Mouse (Mus musculus): ENCODE data around the gene Lgals7. TPM values are rescaled to one million over a fixed set of nuclear protein-coding genes. Genes with fewer than 3 reads are reported as not detected.
A peak's percentile ranks its signal among the peaks of the same experiment; 100 is the strongest.

Lgals7 gene
- polyA plus RNA-seq, 1 experiment from 2014 or later = 4.7 TPM

- peaks cover 38% of the 10 kb centered on the region for H3K27me3 ChIP-seq
- H3K4me3 ChIP-seq = no peak overlapping the region
- H3K27ac ChIP-seq (replicated peaks) = no peak overlapping the region
- WGBS = 25% methylated on average over 14 of the region's 14 CpGs
- H3K4me2 ChIP-seq = no peak overlapping the region
- no peak for ATAC-seq (ENCODE audit: low FRiP score, low read depth)
- H3K9ac ChIP-seq = no peak overlapping the region
- H3K4me1 ChIP-seq (replicated peaks) = peaks cover 10% of the 10 kb centered on the region
- H3K9me3 ChIP-seq = no peaks in the 10 kb centered on the region
- H3K36me3 ChIP-seq = no peaks in the 10 kb centered on the region
Measured at GRCm38 (mm10) chr7:28886486-28886885, 22.8 kb downstream of the Lgals7 start.

DNA sequence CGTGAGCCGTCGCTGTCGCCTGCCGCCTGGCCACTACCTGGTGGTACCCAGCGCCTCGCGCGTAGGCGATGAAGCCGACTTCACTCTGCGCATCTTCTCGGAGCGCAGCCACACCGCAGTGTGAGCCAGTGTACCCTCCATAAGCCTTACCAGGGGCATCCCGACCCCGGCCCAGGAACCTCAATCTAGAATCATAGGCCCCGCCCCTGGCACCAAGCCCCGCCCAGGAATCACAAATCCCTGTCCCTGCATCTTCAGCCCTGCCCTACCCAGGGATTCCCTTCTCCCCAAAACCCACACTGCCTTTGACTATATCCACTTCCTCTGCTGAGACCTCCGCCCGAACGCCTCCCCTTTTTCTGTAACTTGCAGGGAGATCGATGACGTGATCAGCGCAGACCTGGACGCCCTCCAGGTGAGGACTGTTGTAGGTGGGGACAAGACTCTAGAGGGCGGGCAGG, 25.1 kb downstream of the Lgals7 start:
- Histone ChIP-seq H3K4me1 (replicated peaks) (peaks cover 10% of the 10 kb centered on the region), H3K9ac (peak overlapping the region; percentile 40), H3K27ac (replicated peaks) (no peak overlapping the region), H3K27me3 (peaks cover 38% of the 10 kb centered on the region), H3K4me3 (peak overlapping the region; percentile 37), H3K4me2 (peak overlapping the region; percentile 55), H3K36me3 (peaks cover 19% of the 10 kb centered on the region), H3K9me3 (no peaks in the 10 kb centered on the region)
- peak; percentile 47; the same call in 1 of the 2 replicates for ATAC-seq (ENCODE audit: low FRiP score, low read depth)
- WGBS = 5% methylated on average over 27 of the region's 27 CpGs

DNA sequence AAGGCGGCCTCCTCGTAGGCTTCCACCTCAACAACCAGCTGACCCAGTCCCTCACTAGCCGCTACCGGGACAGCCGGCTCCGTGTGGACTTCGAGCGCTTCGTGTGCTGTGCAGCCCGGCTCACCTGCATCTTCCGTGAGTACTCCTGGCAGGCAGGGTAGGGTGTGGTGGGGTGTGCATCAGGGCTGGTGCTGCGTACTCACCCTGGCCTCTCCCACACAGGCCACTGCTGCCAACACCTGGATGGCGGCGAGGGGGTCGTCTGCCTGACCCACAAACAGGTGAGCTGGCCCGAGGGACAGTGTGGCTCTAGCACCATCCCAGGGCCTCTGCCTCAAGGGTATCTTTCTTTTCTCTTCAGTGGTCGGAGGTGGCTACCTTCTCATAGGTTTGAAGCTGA, 28.9 kb downstream of the Lgals7 start:
- Histone ChIP-seq H3K4me1 (replicated peaks) (peaks cover 10% of the 10 kb centered on the region), H3K9ac (no peak overlapping the region), H3K9me3 (no peaks in the 10 kb centered on the region), H3K27me3 (peaks cover 30% of the 10 kb centered on the region), H3K4me2 (no peak overlapping the region), H3K4me3 (no peak overlapping the region), H3K27ac (replicated peaks) (no peak overlapping the region), H3K36me3 (peaks cover 58% of the 10 kb centered on the region)
- WGBS = 97% methylated on average over 17 of the region's 17 CpGs
- no peak for ATAC-seq (ENCODE audit: low FRiP score, low read depth)

GRCm38 (mm10) chr7:28893643-28894265, 30.1 kb downstream of the Lgals7 start:
- H3K36me3 ChIP-seq = peaks cover 69% of the 10 kb centered on the region
- no peak overlapping the region for H3K4me2 ChIP-seq
- WGBS = 52% methylated on average over 7 of the region's 7 CpGs
- H3K9me3 ChIP-seq = no peaks in the 10 kb centered on the region
- ATAC-seq (ENCODE audit: low FRiP score, low read depth) = peak; percentile 28; the same call in 1 of the 2 replicates
- no peak overlapping the region for H3K4me3 ChIP-seq
- H3K4me1 ChIP-seq (replicated peaks) = peaks cover 5% of the 10 kb centered on the region
- H3K27ac ChIP-seq (replicated peaks) = no peak overlapping the region
- H3K9ac ChIP-seq = no peak overlapping the region
- peaks cover 19% of the 10 kb centered on the region for H3K27me3 ChIP-seq

DNA sequence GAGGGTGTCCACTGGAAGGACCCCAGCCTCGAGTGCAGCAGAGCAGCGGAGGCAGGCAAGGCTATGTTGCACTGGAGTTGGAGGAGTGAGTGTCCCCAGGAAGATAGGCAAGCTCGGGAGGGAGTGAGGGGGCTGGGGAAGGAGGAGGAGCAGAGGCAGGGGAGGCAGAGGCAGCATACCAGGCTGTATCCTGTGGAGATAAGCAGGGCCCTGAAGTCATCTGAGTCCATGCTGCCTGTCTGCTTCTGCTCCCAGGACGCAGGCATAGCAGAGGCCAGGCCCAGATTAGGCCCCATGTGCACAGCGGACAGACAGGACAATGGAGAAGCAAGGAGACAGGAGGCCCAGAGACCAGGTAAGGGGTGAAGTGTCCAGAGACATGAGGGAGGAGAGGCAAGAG, 31.3 kb downstream of the Lgals7 start:
- Histone ChIP-seq H3K4me2 (no peak overlapping the region), H3K9ac (no peak overlapping the region), H3K36me3 (peaks cover 79% of the 10 kb centered on the region), H3K27ac (replicated peaks) (no peak overlapping the region), H3K4me1 (replicated peaks) (no peaks in the 10 kb centered on the region), H3K27me3 (peaks cover 8% of the 10 kb centered on the region), H3K9me3 (no peaks in the 10 kb centered on the region), H3K4me3 (no peak overlapping the region)
- ATAC-seq (ENCODE audit: low FRiP score, low read depth) = no peak
- WGBS = 59% methylated on average over 5 of the region's 5 CpGs

- H3K9ac ChIP-seq = no peak overlapping the region
- no peaks in the 10 kb centered on the region for H3K27me3 ChIP-seq
- H3K36me3 ChIP-seq = peaks cover 95% of the 10 kb centered on the region
- 95% methylated on average over 6 of the region's 6 CpGs for WGBS
- no peaks in the 10 kb centered on the region for H3K4me1 ChIP-seq (replicated peaks)
- no peak overlapping the region for H3K4me3 ChIP-seq
- no peak overlapping the region for H3K4me2 ChIP-seq
- H3K9me3 ChIP-seq = no peaks in the 10 kb centered on the region
- ATAC-seq (ENCODE audit: low FRiP score, low read depth) = no peak
- no peak overlapping the region for H3K27ac ChIP-seq (replicated peaks)
Measured at GRCm38 (mm10) chr7:28897661-28898060, 34.0 kb downstream of the Lgals7 start.

DNA sequence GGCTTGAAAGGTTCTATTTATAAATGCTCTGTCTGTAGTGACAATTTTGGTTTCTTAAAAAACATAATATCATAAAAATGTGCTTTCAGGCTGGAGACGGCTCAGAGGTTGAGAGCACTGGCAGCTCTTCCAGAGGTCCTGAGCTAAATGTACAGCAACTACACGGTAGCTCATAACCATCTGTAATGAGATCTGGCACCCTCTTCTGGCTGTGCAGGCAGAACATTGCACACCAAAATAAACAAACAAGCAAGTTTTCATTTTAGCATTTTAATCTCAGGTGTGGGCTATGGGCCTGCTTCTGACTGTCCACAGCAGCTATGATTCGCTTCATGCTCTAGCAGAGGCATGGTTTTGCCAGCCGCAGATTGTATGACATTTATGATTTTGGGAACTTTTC, 36.3 kb downstream of the Lgals7 start:
- H3K4me2 ChIP-seq = no peak overlapping the region
- H3K27me3 ChIP-seq = no peaks in the 10 kb centered on the region
- H3K9me3 ChIP-seq = no peaks in the 10 kb centered on the region
- no peak overlapping the region for H3K27ac ChIP-seq (replicated peaks)
- H3K36me3 ChIP-seq = peaks cover 97% of the 10 kb centered on the region
- no peaks in the 10 kb centered on the region for H3K4me1 ChIP-seq (replicated peaks)
- H3K4me3 ChIP-seq = no peak overlapping the region
- ATAC-seq (ENCODE audit: low FRiP score, low read depth) = no peak
- no peak overlapping the region for H3K9ac ChIP-seq
- WGBS = 87% methylated on average over 4 of the region's 4 CpGs

- H3K27me3 ChIP-seq = no peaks in the 10 kb centered on the region
- H3K4me3 ChIP-seq = no peak overlapping the region
- H3K36me3 ChIP-seq = peaks cover 97% of the 10 kb centered on the region
- no peak overlapping the region for H3K4me2 ChIP-seq
- no peaks in the 10 kb centered on the region for H3K9me3 ChIP-seq
- H3K27ac ChIP-seq (replicated peaks) = no peak overlapping the region; the same call in 1 of the 2 replicates
- H3K9ac ChIP-seq = no peak overlapping the region
- WGBS = 90% methylated on average over 13 of the region's 13 CpGs
- ATAC-seq (ENCODE audit: low FRiP score, low read depth) = peak; percentile 33; the same call in 1 of the 2 replicates
- H3K4me1 ChIP-seq (replicated peaks) = no peaks in the 10 kb centered on the region
Measured at GRCm38 (mm10) chr7:28901311-28902125, 37.9 kb downstream of the Lgals7 start.

- peaks cover 97% of the 10 kb centered on the region for H3K36me3 ChIP-seq
- WGBS = 89% methylated on average over 6 of the region's 6 CpGs
- ATAC-seq (ENCODE audit: low FRiP score, low read depth) = no peak
- H3K27ac ChIP-seq (replicated peaks) = no peak overlapping the region
- no peak overlapping the region for H3K4me2 ChIP-seq
- no peaks in the 10 kb centered on the region for H3K27me3 ChIP-seq
- no peak overlapping the region for H3K9ac ChIP-seq
- H3K4me3 ChIP-seq = no peak overlapping the region
- H3K4me1 ChIP-seq (replicated peaks) = no peaks in the 10 kb centered on the region
- no peaks in the 10 kb centered on the region for H3K9me3 ChIP-seq
Measured at GRCm38 (mm10) chr7:28902180-28902579, 38.5 kb downstream of the Lgals7 start.

- Histone ChIP-seq H3K36me3 (peaks cover 95% of the 10 kb centered on the region), H3K9ac (no peak overlapping the region), H3K27ac (replicated peaks) (no peak overlapping the region), H3K4me2 (no peak overlapping the region), H3K4me3 (no peak overlapping the region), H3K4me1 (replicated peaks) (no peaks in the 10 kb centered on the region), H3K9me3 (no peaks in the 10 kb centered on the region), H3K27me3 (no peaks in the 10 kb centered on the region)
- WGBS = 82% methylated on average over 3 of the region's 3 CpGs
- no peak for ATAC-seq (ENCODE audit: low FRiP score, low read depth)
Measured at GRCm38 (mm10) chr7:28902809-28903208, 39.2 kb downstream of the Lgals7 start.

DNA sequence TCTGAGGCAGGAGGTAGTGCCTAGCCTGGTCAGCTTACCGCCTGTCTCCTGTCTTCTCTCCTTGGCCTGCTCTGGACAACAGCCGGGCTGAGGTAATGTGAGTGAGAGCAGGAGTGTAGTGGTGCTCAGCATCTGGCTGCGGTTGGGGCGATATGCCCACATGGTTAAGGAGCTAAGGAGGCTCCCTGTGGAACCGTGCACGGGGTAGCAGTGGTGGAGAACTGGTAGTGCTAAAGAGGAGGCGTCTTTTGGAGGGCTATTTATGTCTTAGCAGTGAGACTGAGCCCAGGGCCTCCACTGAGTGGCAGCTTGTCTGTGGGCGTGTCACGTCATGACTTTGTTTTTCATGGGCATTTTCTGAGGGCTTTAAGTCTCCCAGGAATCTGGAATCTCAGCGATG, 40.1 kb downstream of the Lgals7 start:
- H3K36me3 ChIP-seq = peaks cover 85% of the 10 kb centered on the region
- H3K4me2 ChIP-seq = no peak overlapping the region
- H3K9ac ChIP-seq = no peak overlapping the region
- H3K27me3 ChIP-seq = no peaks in the 10 kb centered on the region
- no peak overlapping the region for H3K27ac ChIP-seq (replicated peaks)
- ATAC-seq (ENCODE audit: low FRiP score, low read depth) = no peak
- no peaks in the 10 kb centered on the region for H3K9me3 ChIP-seq
- no peaks in the 10 kb centered on the region for H3K4me1 ChIP-seq (replicated peaks)
- WGBS = 91% methylated on average over 10 of the region's 10 CpGs
- no peak overlapping the region for H3K4me3 ChIP-seq

GRCm38 (mm10) chr7:28907195-28907594, 43.5 kb downstream of the Lgals7 start:
- no peak overlapping the region for H3K4me3 ChIP-seq
- H3K36me3 ChIP-seq = peaks cover 86% of the 10 kb centered on the region
- no peaks in the 10 kb centered on the region for H3K27me3 ChIP-seq
- no peaks in the 10 kb centered on the region for H3K4me1 ChIP-seq (replicated peaks)
- no peak overlapping the region for H3K4me2 ChIP-seq
- H3K9ac ChIP-seq = no peak overlapping the region
- H3K9me3 ChIP-seq = no peaks in the 10 kb centered on the region
- 100% methylated on average over 5 of the region's 5 CpGs for WGBS
- ATAC-seq (ENCODE audit: low FRiP score, low read depth) = no peak
- H3K27ac ChIP-seq (replicated peaks) = no peak overlapping the region
